Comparison of ENCODE assay signal across 12 mouse cellular contexts in genomic region chr1:162207708-162208043, GRCm38 (mm10).
A peak's percentile ranks its signal among the peaks of the same experiment; 100 is the strongest.
DNase-seq lines count a peak whose midpoint lies in the region; ATAC-seq and TF ChIP-seq lines count a peak whose summit lies in the region.
"Had no signal": no experiment of that assay in that cellular context is flagged by ENCODE, and none has a peak within 500 bp of the region (broad histone marks: within the 10 kb centered on the region; RNA-seq: fewer than 3 reads in every experiment).

No protein-coding gene starts in this region.

- H3K4me2 ChIP-seq in heart, embryonic 15.5 days, result peak overlapping the region; percentile 44
- H3K4me2 ChIP-seq in lung, postnatal 0 days (replicated peaks; ENCODE audit: low read depth, low read length), result peak overlapping the region; percentile 20
- H3K4me2 ChIP-seq in stomach, postnatal 0 days (replicated peaks; ENCODE audit: low read depth), result peak overlapping the region; percentile 34
- H3K4me2 ChIP-seq in forebrain, embryonic 11.5 days (ENCODE audit: low read depth, low read length, severe bottlenecking), result no peak overlapping the region
- H3K4me2 ChIP-seq: forebrain, embryonic 13.5 days; hindbrain, embryonic 15.5 days; midbrain, embryonic 15.5 days had no signal

- no peak for TF ChIP-seq CTCF in lung, postnatal 0 days (IDR thresholded peaks at IDR 0.05)
- no peak for TF ChIP-seq CTCF in stomach, postnatal 0 days (IDR thresholded peaks at IDR 0.05; ENCODE audit: low read depth)

- peaks cover 26% of the 10 kb centered on the region for H3K4me1 ChIP-seq in heart, embryonic 15.5 days (replicated peaks)
- no peaks in the 10 kb centered on the region for H3K4me1 ChIP-seq in lung, postnatal 0 days (ENCODE audit: insufficient read depth, low read depth, low read length)
- peaks cover 60% of the 10 kb centered on the region for H3K4me1 ChIP-seq in limb, embryonic 10.5 days
- no peaks in the 10 kb centered on the region; the same call in 1 of the 2 replicates for H3K4me1 ChIP-seq in stomach, postnatal 0 days (replicated peaks; ENCODE audit: control insufficient read depth, insufficient read depth)
- H3K4me1 ChIP-seq in forebrain, embryonic 11.5 days (replicated peaks; ENCODE audit: control insufficient read depth, insufficient read depth, low read length), result 0 out of 2 replicates have a peak, but pooled peaks cover 3% of the 10 kb centered on the region

- no peak for ATAC-seq in heart, embryonic 15.5 days (replicated peaks; ENCODE audit: insufficient number of reproducible peaks, insufficient read depth, low FRiP score, low read depth)
- peak; percentile 25 for ATAC-seq in lung, postnatal 0 days
- ATAC-seq in stomach, postnatal 0 days (ENCODE audit: low FRiP score, low TSS enrichment), result peak; percentile 29; the same call in 1 of the 2 replicates
- no peak for ATAC-seq in forebrain, embryonic 11.5 days (replicated peaks; ENCODE audit: low FRiP score)
- ATAC-seq: forebrain, embryonic 13.5 days; midbrain, embryonic 15.5 days had no signal

- H3K27ac ChIP-seq in heart, embryonic 15.5 days, result peak overlapping the region; percentile 53
- H3K27ac ChIP-seq in lung, postnatal 0 days (ENCODE audit: low read length), result peak overlapping the region; percentile 61
- peak overlapping the region; percentile 85 for H3K27ac ChIP-seq in limb, embryonic 10.5 days
- H3K27ac ChIP-seq in stomach, postnatal 0 days (replicated peaks), result peak overlapping the region; percentile 53
- H3K27ac ChIP-seq in forebrain, embryonic 11.5 days (ENCODE audit: low read depth, low read length), result no peak overlapping the region
- H3K27ac ChIP-seq: forebrain, embryonic 13.5 days; hindbrain, embryonic 15.5 days; midbrain, embryonic 15.5 days had no signal

- no peaks in the 10 kb centered on the region for H3K36me3 ChIP-seq in heart, embryonic 15.5 days
- H3K36me3 ChIP-seq in lung, postnatal 0 days (ENCODE audit: insufficient read depth, low read length), result no peaks in the 10 kb centered on the region
- H3K36me3 ChIP-seq in limb, embryonic 10.5 days, result no peaks in the 10 kb centered on the region
- H3K36me3 ChIP-seq in stomach, postnatal 0 days (ENCODE audit: control insufficient read depth, insufficient read depth, low read length), result no peaks in the 10 kb centered on the region
- no peaks in the 10 kb centered on the region for H3K36me3 ChIP-seq in forebrain, embryonic 11.5 days (ENCODE audit: control insufficient read depth, insufficient read depth, low read length)
- H3K36me3 ChIP-seq: hindbrain, embryonic 15.5 days; midbrain, embryonic 15.5 days had no signal

- H3K9ac ChIP-seq in heart, embryonic 15.5 days, result no peak overlapping the region
- no peak overlapping the region for H3K9ac ChIP-seq in lung, postnatal 0 days (replicated peaks; ENCODE audit: low read depth)
- H3K9ac ChIP-seq in stomach, postnatal 0 days (ENCODE audit: low read length), result no peak overlapping the region
- H3K9ac ChIP-seq in forebrain, embryonic 11.5 days (ENCODE audit: low read length), result no peak overlapping the region
- H3K9ac ChIP-seq: forebrain, embryonic 13.5 days; hindbrain, embryonic 15.5 days; midbrain, embryonic 15.5 days had no signal

- no peak for DNase-seq in heart, adult 8-10 months (ENCODE audit: low spot score)
- peak; percentile 77 for DNase-seq in lung, postnatal 0 days (ENCODE audit: low spot score)
- DNase-seq in lung, adult 18-20 months, result no peak
- DNase-seq in limb, embryonic 10.5 days (ENCODE audit: low spot score), result no peak
- DNase-seq in stomach, postnatal 0 days (ENCODE audit: low spot score), result no peak
- no peak for DNase-seq in natural killer cell, adult 2 months (ENCODE audit: low spot score in 2 of 2)
- no peak for DNase-seq in forebrain, embryonic 11.5 days (ENCODE audit: low spot score)
- DNase-seq: left cerebral cortex, postnatal 4 days had no signal

- H3K9me3 ChIP-seq in heart, embryonic 15.5 days (replicated peaks), result no peaks in the 10 kb centered on the region
- no peaks in the 10 kb centered on the region for H3K9me3 ChIP-seq in lung, postnatal 0 days (ENCODE audit: low read length)
- H3K9me3 ChIP-seq in limb, embryonic 10.5 days (replicated peaks), result no peaks in the 10 kb centered on the region
- no peaks in the 10 kb centered on the region for H3K9me3 ChIP-seq in stomach, postnatal 0 days (ENCODE audit: control insufficient read depth, low read length)
- H3K9me3 ChIP-seq in forebrain, embryonic 11.5 days (ENCODE audit: control insufficient read depth, low read length), result no peaks in the 10 kb centered on the region
- H3K9me3 ChIP-seq: forebrain, embryonic 13.5 days; hindbrain, embryonic 15.5 days; midbrain, embryonic 15.5 days had no signal

- H3K4me3 ChIP-seq in heart, embryonic 15.5 days, result no peak overlapping the region
- no peak overlapping the region for H3K4me3 ChIP-seq in lung, postnatal 0 days (ENCODE audit: low read depth, low read length)
- H3K4me3 ChIP-seq in limb, embryonic 10.5 days, result peak overlapping the region; percentile 28; the same call in 1 of the 2 replicates
- H3K4me3 ChIP-seq in stomach, postnatal 0 days (ENCODE audit: low read depth, low read length), result 0 out of 2 replicates have a peak overlapping the region, but pooled peaks have one; percentile 5
- H3K4me3 ChIP-seq in forebrain, embryonic 11.5 days (ENCODE audit: low read depth, low read length), result no peak overlapping the region
- H3K4me3 ChIP-seq: forebrain, embryonic 13.5 days; hindbrain, embryonic 15.5 days; midbrain, embryonic 15.5 days had no signal

- WGBS in heart, embryonic 15.5 days, result 38% methylated on average over 7 of the region's 7 CpGs
- WGBS in lung, postnatal 0 days, result 34% methylated on average over 7 of the region's 7 CpGs
- WGBS in limb, embryonic 10.5 days, result 18% methylated on average over 7 of the region's 7 CpGs
- WGBS in stomach, postnatal 0 days, result 36% methylated on average over 7 of the region's 7 CpGs
- WGBS in forebrain, embryonic 11.5 days, result 38% methylated on average over 7 of the region's 7 CpGs

- H3K27me3 ChIP-seq in heart, embryonic 15.5 days, result no peaks in the 10 kb centered on the region
- no peaks in the 10 kb centered on the region for H3K27me3 ChIP-seq in lung, postnatal 0 days (replicated peaks; ENCODE audit: insufficient read depth, low read length)
- H3K27me3 ChIP-seq in limb, embryonic 10.5 days (ENCODE audit: low read depth, poor library complexity, severe bottlenecking), result no peaks in the 10 kb centered on the region
- no peaks in the 10 kb centered on the region for H3K27me3 ChIP-seq in stomach, postnatal 0 days (ENCODE audit: control insufficient read depth, insufficient read depth, low read length)
- no peaks in the 10 kb centered on the region for H3K27me3 ChIP-seq in forebrain, embryonic 11.5 days (ENCODE audit: control insufficient read depth, insufficient read depth, low read length)
- H3K27me3 ChIP-seq: forebrain, embryonic 13.5 days; hindbrain, embryonic 15.5 days; midbrain, embryonic 15.5 days had no signal

- 0 out of 2 replicates have a peak, but pooled peaks have one; percentile 13 for TF ChIP-seq EP300 in lung, postnatal 0 days (IDR thresholded peaks at IDR 0.05)
- no peak for TF ChIP-seq EP300 in stomach, postnatal 0 days (optimal IDR thresholded peaks at IDR 0.05)

Comparison
In these comparisons a context has a peak if more than half of its experiments do, and no peak if none do; other contexts are left out.
1. ATAC-seq: peak in lung, postnatal 0 days (single experiment) and stomach, postnatal 0 days (single experiment); none in heart, embryonic 15.5 days (single experiment) and forebrain, embryonic 11.5 days (single experiment).
2. H3K4me3 ChIP-seq: peak in limb, embryonic 10.5 days (single experiment) and stomach, postnatal 0 days (single experiment); none in heart, embryonic 15.5 days (single experiment), lung, postnatal 0 days (single experiment) and forebrain, embryonic 11.5 days (single experiment).